Mouse (Mus musculus) Patski (cell line): ENCODE measurements around the gene C2cd4d. TPM values are rescaled to one million over a fixed set of nuclear protein-coding genes. Genes with fewer than 3 reads are reported as not detected.

Source experiments
- ATAC-seq: fragments of 100-300 bp; one replicate; pipeline ENCODE4 v1.8.0; 2021
- CTCF ChIA-PET: fragments of 350-600 bp; sonication (Branson Sonifier 250); formaldehyde crosslinking; loops from one replicate; lab custom pipeline; 2022; ENCODE audit warnings: inconsistent platforms; lab: Charles Lee
- POLR2A ChIA-PET: fragments of 350-600 bp; sonication (Branson Sonifier 250); formaldehyde crosslinking; loops from one replicate; lab custom pipeline; 2022; ENCODE audit warnings: antibody characterized with exemption, inconsistent platforms; lab: Charles Lee
- DNase-seq: peaks from one replicate; pipeline ENCODE4 v3.0.0-alpha.2; 2011; ENCODE audit warnings: low read depth, low spot score
- H3K27me3 ChIP-seq: fragments of 371-371 bp; one replicate; pipeline ENCODE4 v1.5.1; 2021
- CTCF ChIP-seq: fragments of 100-300 bp; IDR thresholded peaks from one replicate; pipeline ENCODE4 v1.5.1; 2021
- in situ Hi-C: fragments of 300-500 bp; cut with MboI; formaldehyde crosslinking; loops from 3 replicates; pipeline ENCODE4 v1.11.1; 2018; ENCODE audit warnings: low pct_unique_long_range_greater_than_20kb, mixed read lengths
- polyA plus RNA-seq: library from polyadenylated mRNA; unstranded; gene quantifications from one replicate; pipeline ENCODE4 v1.2.3, GENCODE M21; 2021

C2cd4d gene
- polyA plus RNA-seq, 1 experiment from 2014 or later, result not detected

GRCm38 (mm10) chr3:94363291-94364153 is 1.3 kb downstream of the C2cd4d start:
- ChIA-PET POLR2A (interaction anchor here (0.7 kb wide), 1 partner anchor 79 kb away, joined by 3 read pairs; the partner anchor contains the start of gene Mrpl9), CTCF (no interaction called here)
- ATAC-seq, result no peak
- no peak for TF ChIP-seq CTCF
- peaks cover 20% of the 10 kb centered on the region for H3K27me3 ChIP-seq
- in situ Hi-C loops, result loop anchor here (25.0 kb wide), 1 partner anchor 601 kb away; the partner anchor contains the start of gene Gm5773
- no peak for DNase-seq

- ATAC-seq (no peak), DNase-seq (no peak)
- ChIA-PET CTCF (interaction anchor here (1.7 kb wide), 1 partner anchor 9 kb away, joined by 4 read pairs; no protein-coding TSS in a partner anchor), POLR2A (interaction anchor here (0.7 kb wide), 1 partner anchor 79 kb away, joined by 3 read pairs; the partner anchor contains the start of gene Mrpl9)
- no peak for TF ChIP-seq CTCF
- H3K27me3 ChIP-seq, result peaks cover 20% of the 10 kb centered on the region
- in situ Hi-C loops, result loop anchor here (25.0 kb wide), 1 partner anchor 602 kb away; the partner anchor contains the start of gene Gm5773
These were observed 1.9 kb downstream of the C2cd4d start for GRCm38 (mm10) chr3:94364154-94364526.

GRCm38 (mm10) chr3:94366761-94367160 is 4.5 kb downstream of the C2cd4d start:
- ChIA-PET POLR2A (interaction anchor here (0.6 to 1.6 kb wide), 3 partner anchors 16 to 235 kb away, joined by 3 to 4 read pairs (median 3); no protein-coding TSS in a partner anchor), CTCF (interaction anchor here (0.7 to 2.7 kb wide), 30 partner anchors 9 to 482 kb away, joined by 3 to 16 read pairs (median 4); no protein-coding TSS in a partner anchor)
- TF ChIP-seq CTCF, result no peak
- peaks cover 15% of the 10 kb centered on the region for H3K27me3 ChIP-seq
- in situ Hi-C loops, result loop anchor here (5.0 to 25.0 kb wide), 4 partner anchors 76 to 604 kb away; partner anchors contain the start of genes Gm5773, Mrpl9 and Oaz3
- ATAC-seq (peak; percentile 49), DNase-seq (no peak)

- ATAC-seq (no peak), DNase-seq (no peak)
- CTCF ChIA-PET, result interaction anchor here (0.7 to 2.7 kb wide), 22 partner anchors 10 to 356 kb away, joined by 3 to 16 read pairs (median 4); no protein-coding TSS in a partner anchor
- TF ChIP-seq CTCF, result no peak
- in situ Hi-C loops, result loop anchor here (5.0 to 25.0 kb wide), 4 partner anchors 75 to 605 kb away; partner anchors contain the start of genes Gm5773, Mrpl9 and Oaz3
- peaks cover 15% of the 10 kb centered on the region for H3K27me3 ChIP-seq
- POLR2A ChIA-PET, result interaction anchor here (0.9 to 1.6 kb wide), 3 partner anchors 15 to 78 kb away, joined by 3 to 4 read pairs (median 3); partner anchors contain the start of genes Mrpl9 and Oaz3
These were observed 5.3 kb downstream of the C2cd4d start for GRCm38 (mm10) chr3:94367511-94367910.

- POLR2A ChIA-PET, result interaction anchor here (1.1 to 1.4 kb wide), 2 partner anchors 75 to 76 kb away, joined by 3 read pairs; partner anchors contain the start of genes Mrpl9 and Oaz3
- CTCF ChIA-PET, result interaction anchor here (0.9 to 2.7 kb wide), 5 partner anchors 12 to 535 kb away, joined by 3 to 13 read pairs (median 3); no protein-coding TSS in a partner anchor
- no peak for ATAC-seq
- TF ChIP-seq CTCF, result no peak
- H3K27me3 ChIP-seq, result peaks cover 10% of the 10 kb centered on the region
- in situ Hi-C loops, result loop anchor here (5.0 to 25.0 kb wide), 4 partner anchors 74 to 606 kb away; partner anchors contain the start of genes Gm5773, Mrpl9 and Oaz3
- DNase-seq, result no peak
These were observed 6.4 kb downstream of the C2cd4d start for GRCm38 (mm10) chr3:94368631-94369030.

- TF ChIP-seq CTCF, result no peak
- H3K27me3 ChIP-seq, result peaks cover 4% of the 10 kb centered on the region
- POLR2A ChIA-PET, result interaction anchor here (0.9 kb wide), 1 partner anchor 74 kb away, joined by 3 read pairs; the partner anchor contains the start of genes Mrpl9 and Oaz3
- in situ Hi-C loops, result loop anchor here (5.0 to 25.0 kb wide), 4 partner anchors 73 to 607 kb away; partner anchors contain the start of genes Gm5773, Mrpl9 and Oaz3
- ATAC-seq, result no peak
- no peak for DNase-seq
- CTCF ChIA-PET, result interaction anchor here (1.1 to 1.5 kb wide), 4 partner anchors 20 to 232 kb away, joined by 3 to 5 read pairs (median 4); no protein-coding TSS in a partner anchor
These were observed 7.5 kb downstream of the C2cd4d start for GRCm38 (mm10) chr3:94369709-94370108.

- TF ChIP-seq CTCF, result no peak
- in situ Hi-C loops, result loop anchor here (25.0 kb wide), 1 partner anchor 609 kb away; the partner anchor contains the start of gene Gm5773
- ATAC-seq, result peak; percentile 36
- H3K27me3 ChIP-seq, result no peaks in the 10 kb centered on the region
- POLR2A ChIA-PET, result no interaction called here
- peak; percentile 60 for DNase-seq
- CTCF ChIA-PET, result interaction anchor here (0.9 to 1.1 kb wide), 2 partner anchors 11 to 84 kb away, joined by 3 read pairs; no protein-coding TSS in a partner anchor
These were observed 9.4 kb downstream of the C2cd4d start for GRCm38 (mm10) chr3:94371637-94372036.

- ChIA-PET POLR2A (no interaction called here), CTCF (interaction anchor here (0.9 kb wide), 1 partner anchor 10 kb away, joined by 3 read pairs; no protein-coding TSS in a partner anchor)
- TF ChIP-seq CTCF, result no peak
- DNase-seq (no peak), ATAC-seq (no peak)
- in situ Hi-C loops, result loop anchor here (25.0 kb wide), 1 partner anchor 610 kb away; the partner anchor contains the start of gene Gm5773
- H3K27me3 ChIP-seq, result no peaks in the 10 kb centered on the region
These were observed 9.8 kb downstream of the C2cd4d start for GRCm38 (mm10) chr3:94372038-94372437.

- CTCF ChIA-PET, result no interaction called here
- no peaks in the 10 kb centered on the region for H3K27me3 ChIP-seq
- DNase-seq, result no peak
- TF ChIP-seq CTCF, result no peak
- in situ Hi-C loops, result loop anchor here (25.0 kb wide), 1 partner anchor 610 kb away; the partner anchor contains the start of gene Gm5773
- peak; percentile 48 for ATAC-seq
- POLR2A ChIA-PET, result no interaction called here
These were observed 10.4 kb downstream of the C2cd4d start, which contains the start of gene Rorc for GRCm38 (mm10) chr3:94372641-94373040. Rorc (plus strand) TSS chr3:94372794.
